Mouse (Mus musculus) cerebral cortex, adult 2 months (tissue): Measurements from ENCODE around the gene Gm21244.

Experiments used
- WGBS: fragments of 180-500 bp; shearing (Covaris S2); methylation state at CpG from one replicate; pipeline ENCODE4 v1.1.7; 2018; 5-methylcytosine and 5-hydroxymethylcytosine counted together

Gm21244 gene

DNA sequence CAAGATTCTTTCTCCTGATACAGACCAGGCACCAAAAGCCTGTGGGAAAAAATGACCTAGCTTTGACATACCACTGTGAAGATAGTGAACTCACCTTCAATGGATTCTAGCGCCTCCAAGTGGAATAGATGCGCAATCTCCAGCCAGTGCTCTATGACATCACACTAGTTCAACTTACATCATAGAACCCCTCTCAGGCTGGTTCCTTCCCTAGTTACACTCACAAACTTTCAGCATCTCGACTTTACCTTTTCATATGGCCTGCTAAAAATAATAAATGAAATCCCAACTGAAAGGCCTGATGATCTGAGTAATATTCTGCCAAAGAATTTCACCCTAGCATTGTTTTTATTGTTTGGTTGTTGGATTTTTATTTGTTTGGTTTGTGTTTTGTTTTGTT lies at the start of gene Gm21244:
Gm21244 (minus strand) TSS at position 101 of the 400 bp plus-strand sequence.
- no CpG with 5 or more reads among the region's 3 CpGs for WGBS
